Mouse (Mus musculus): ENCODE measurements around the gene Patz1.

- TF ChIP-seq CTCF (IDR thresholded peaks at IDR 0.05; ENCODE audit: control insufficient read depth, insufficient read depth, insufficient read length) (no peak), CEBPB (IDR thresholded peaks at IDR 0.05; ENCODE audit: low read depth) (no peak), USF1 (IDR thresholded peaks at IDR 0.05; ENCODE audit: low read depth) (no peak), MAX (IDR thresholded peaks at IDR 0.05) (no peak), MYOD1 (IDR thresholded peaks at IDR 0.05; ENCODE audit: control insufficient read depth, insufficient read length, low read depth) (no peak), MYOG (IDR thresholded peaks at IDR 0.05; ENCODE audit: control insufficient read depth, extremely low read depth, insufficient read length) (no peak)
Observed at GRCm38 (mm10) chr11:3346351-3346750, 57.7 kb downstream of the Patz1 start.

Measured in C2C12 (cell line).